Mouse (Mus musculus): Measurements from ENCODE around the gene Tmem102. TPM values are rescaled to one million over a fixed set of nuclear protein-coding genes. Genes with fewer than 3 reads are reported as not detected.

Tmem102 gene
- polyA plus RNA-seq, 1 experiment from 2014 or later: 22.9 TPM

Other genes with a start within 250 kb of the Tmem102 start
- 4.0 and 4.9 TPM in 2 replicates for gene Efnb3, start 245.4 kb downstream of the Tmem102 start, polyA plus RNA-seq (2014; fragmentation: Nextera tagmentation; extraction: Ambion mirVana)
- 26.8 and 31.8 TPM in 2 replicates for gene Wrap53, start 225.4 kb downstream of the Tmem102 start, polyA plus RNA-seq (2014; fragmentation: Nextera tagmentation; extraction: Ambion mirVana)
- 176 and 192 TPM in 2 replicates for gene Trp53, start 225.3 kb downstream of the Tmem102 start, polyA plus RNA-seq (2014; fragmentation: Nextera tagmentation; extraction: Ambion mirVana)
- 7.3 and 8.2 TPM in 2 replicates for gene Atp1b2, start 199.7 kb downstream of the Tmem102 start, polyA plus RNA-seq (2014; fragmentation: Nextera tagmentation; extraction: Ambion mirVana)
- gene Shbg, start 187.7 kb downstream of the Tmem102 start, polyA plus RNA-seq (2014; fragmentation: Nextera tagmentation; extraction: Ambion mirVana): not detected in 2 replicates
- gene Sat2, start 183.6 kb downstream of the Tmem102 start, polyA plus RNA-seq (2014; fragmentation: Nextera tagmentation; extraction: Ambion mirVana): 16.8 and 18.1 TPM in 2 replicates
- gene Fxr2, start 172.6 kb downstream of the Tmem102 start, polyA plus RNA-seq (2014; fragmentation: Nextera tagmentation; extraction: Ambion mirVana): 22.6 and 23.0 TPM in 2 replicates
- gene Sox15, start 150.3 kb downstream of the Tmem102 start, polyA plus RNA-seq (2014; fragmentation: Nextera tagmentation; extraction: Ambion mirVana): 0.35 TPM in 1 of 2 replicates, not detected in the other
- gene Mpdu1, start 143.0 kb downstream of the Tmem102 start, polyA plus RNA-seq (2014; fragmentation: Nextera tagmentation; extraction: Ambion mirVana): 32.1 and 39.3 TPM in 2 replicates
- gene Cd68, start 139.5 kb downstream of the Tmem102 start, polyA plus RNA-seq (2014; fragmentation: Nextera tagmentation; extraction: Ambion mirVana): 12.4 and 16.3 TPM in 2 replicates
- gene Eif4a1, start 133.2 kb downstream of the Tmem102 start, polyA plus RNA-seq (2014; fragmentation: Nextera tagmentation; extraction: Ambion mirVana): 645 and 692 TPM in 2 replicates
- 79.1 and 90.8 TPM in 2 replicates for gene Senp3, start 123.5 kb downstream of the Tmem102 start, polyA plus RNA-seq (2014; fragmentation: Nextera tagmentation; extraction: Ambion mirVana)
- gene Tnfsf13, start 119.8 kb downstream of the Tmem102 start, polyA plus RNA-seq (2014; fragmentation: Nextera tagmentation; extraction: Ambion mirVana): 0.48 TPM in 1 of 2 replicates, not detected in the other
- 8.0 and 9.4 TPM in 2 replicates for gene Tnfsf12, start 109.8 kb downstream of the Tmem102 start, polyA plus RNA-seq (2014; fragmentation: Nextera tagmentation; extraction: Ambion mirVana)
- gene Tnfsfm13, start 109.5 kb downstream of the Tmem102 start, polyA plus RNA-seq (2014; fragmentation: Nextera tagmentation; extraction: Ambion mirVana): 2.3 and 3.7 TPM in 2 replicates
- gene Polr2a, start 47.0 kb downstream of the Tmem102 start, polyA plus RNA-seq (2014; fragmentation: Nextera tagmentation; extraction: Ambion mirVana): 35.2 and 38.7 TPM in 2 replicates
- not detected in 2 replicates for gene Slc35g3, start 43.7 kb downstream of the Tmem102 start, polyA plus RNA-seq (2014; fragmentation: Nextera tagmentation; extraction: Ambion mirVana)
- gene Zbtb4, start 39.7 kb downstream of the Tmem102 start, polyA plus RNA-seq (2014; fragmentation: Nextera tagmentation; extraction: Ambion mirVana): 2.8 and 3.3 TPM in 2 replicates
- 3.5 and 4.4 TPM in 2 replicates for gene Chrnb1, start 9.7 kb downstream of the Tmem102 start, polyA plus RNA-seq (2014; fragmentation: Nextera tagmentation; extraction: Ambion mirVana)
- gene Fgf11, start 3.8 kb downstream of the Tmem102 start, polyA plus RNA-seq (2014; fragmentation: Nextera tagmentation; extraction: Ambion mirVana): 1.1 and 1.4 TPM in 2 replicates
- not detected in 2 replicates for gene Gm39566, start 9.7 kb upstream of the Tmem102 start, polyA plus RNA-seq (2014; fragmentation: Nextera tagmentation; extraction: Ambion mirVana)
- not detected in 2 replicates for gene Spem2, start 12.8 kb upstream of the Tmem102 start, polyA plus RNA-seq (2014; fragmentation: Nextera tagmentation; extraction: Ambion mirVana)
- 0.17 TPM in 1 of 2 replicates, not detected in the other for gene Spem1, start 16.6 kb upstream of the Tmem102 start, polyA plus RNA-seq (2014; fragmentation: Nextera tagmentation; extraction: Ambion mirVana)
- gene Nlgn2, start 32.2 kb upstream of the Tmem102 start, polyA plus RNA-seq (2014; fragmentation: Nextera tagmentation; extraction: Ambion mirVana): 8.5 TPM in 2 replicates
- 436 and 455 TPM in 2 replicates for gene Tmem256, start 32.9 kb upstream of the Tmem102 start, polyA plus RNA-seq (2014; fragmentation: Nextera tagmentation; extraction: Ambion mirVana)
- gene Plscr3, start 40.8 kb upstream of the Tmem102 start, polyA plus RNA-seq (2014; fragmentation: Nextera tagmentation; extraction: Ambion mirVana): 92.1 and 94.4 TPM in 2 replicates
- gene Tnk1, start 53.1 kb upstream of the Tmem102 start, polyA plus RNA-seq (2014; fragmentation: Nextera tagmentation; extraction: Ambion mirVana): 10.3 and 12.2 TPM in 2 replicates
- 0.38 TPM in 1 of 2 replicates, not detected in the other for gene Tmem95, start 72.4 kb upstream of the Tmem102 start, polyA plus RNA-seq (2014; fragmentation: Nextera tagmentation; extraction: Ambion mirVana)
- gene Kctd11, start 75.8 kb upstream of the Tmem102 start, polyA plus RNA-seq (2014; fragmentation: Nextera tagmentation; extraction: Ambion mirVana): 3.5 and 4.4 TPM in 2 replicates
- 8.1 and 9.3 TPM in 2 replicates for gene Acap1, start 89.9 kb upstream of the Tmem102 start, polyA plus RNA-seq (2014; fragmentation: Nextera tagmentation; extraction: Ambion mirVana)
- 8.8 and 10.7 TPM in 2 replicates for gene 2810408A11Rik, start 95.4 kb upstream of the Tmem102 start, polyA plus RNA-seq (2014; fragmentation: Nextera tagmentation; extraction: Ambion mirVana)
- 13.3 and 14.5 TPM in 2 replicates for gene Neurl4, start 95.4 kb upstream of the Tmem102 start, polyA plus RNA-seq (2014; fragmentation: Nextera tagmentation; extraction: Ambion mirVana)
- gene Gps2, start 108.3 kb upstream of the Tmem102 start, polyA plus RNA-seq (2014; fragmentation: Nextera tagmentation; extraction: Ambion mirVana): 71.2 and 72.3 TPM in 2 replicates
- gene Eif5a, start 116.3 kb upstream of the Tmem102 start, polyA plus RNA-seq (2014; fragmentation: Nextera tagmentation; extraction: Ambion mirVana): 1,854 and 1,877 TPM in 2 replicates
- gene Ybx2, start 130.2 kb upstream of the Tmem102 start, polyA plus RNA-seq (2014; fragmentation: Nextera tagmentation; extraction: Ambion mirVana): 4.6 and 4.8 TPM in 2 replicates
- gene Slc2a4, start 142.6 kb upstream of the Tmem102 start, polyA plus RNA-seq (2014; fragmentation: Nextera tagmentation; extraction: Ambion mirVana): 25.8 and 32.2 TPM in 2 replicates
- 425 and 461 TPM in 2 replicates for gene Cldn7, start 159.2 kb upstream of the Tmem102 start, polyA plus RNA-seq (2014; fragmentation: Nextera tagmentation; extraction: Ambion mirVana)
- 28.6 and 29.3 TPM in 2 replicates for gene Ctdnep1, start 175.5 kb upstream of the Tmem102 start, polyA plus RNA-seq (2014; fragmentation: Nextera tagmentation; extraction: Ambion mirVana)
- gene Elp5, start 176.9 kb upstream of the Tmem102 start, polyA plus RNA-seq (2014; fragmentation: Nextera tagmentation; extraction: Ambion mirVana): 104 and 119 TPM in 2 replicates
- 481 and 495 TPM in 2 replicates for gene Gabarap, start 185.5 kb upstream of the Tmem102 start, polyA plus RNA-seq (2014; fragmentation: Nextera tagmentation; extraction: Ambion mirVana)
- gene Phf23, start 190.2 kb upstream of the Tmem102 start, polyA plus RNA-seq (2014; fragmentation: Nextera tagmentation; extraction: Ambion mirVana): 37.6 and 43.9 TPM in 2 replicates
- 32.0 and 32.6 TPM in 2 replicates for gene Dvl2, start 195.0 kb upstream of the Tmem102 start, polyA plus RNA-seq (2014; fragmentation: Nextera tagmentation; extraction: Ambion mirVana)
- 72.8 and 73.8 TPM in 2 replicates for gene Acadvl, start 209.8 kb upstream of the Tmem102 start, polyA plus RNA-seq (2014; fragmentation: Nextera tagmentation; extraction: Ambion mirVana)
- 7.7 and 8.6 TPM in 2 replicates for gene Dlg4, start 211.3 kb upstream of the Tmem102 start, polyA plus RNA-seq (2014; fragmentation: Nextera tagmentation; extraction: Ambion mirVana)
- 0.26 TPM in 1 of 2 replicates, not detected in the other for gene Asgr1, start 248.5 kb upstream of the Tmem102 start, polyA plus RNA-seq (2014; fragmentation: Nextera tagmentation; extraction: Ambion mirVana)